Mouse (Mus musculus): ENCODE measurements around the gene Nfia.

Gene Nfia

GRCm38 (mm10) chr4:97814515-97814914 lies 42.0 kb downstream of the Nfia start:
- no peak for DNase-seq (ENCODE audit: low read depth, low spot score)

GRCm38 (mm10) chr4:97816001-97816400 lies 43.5 kb downstream of the Nfia start:
- no peak for DNase-seq (ENCODE audit: low read depth, low spot score)

- DNase-seq (ENCODE audit: low read depth, low spot score) = no peak
These were observed 44.2 kb downstream of the Nfia start for GRCm38 (mm10) chr4:97816753-97817152.

- DNase-seq (ENCODE audit: low read depth, low spot score) = no peak
These were observed 45.2 kb downstream of the Nfia start for GRCm38 (mm10) chr4:97817741-97818140.

GRCm38 (mm10) chr4:97818498-97818897 lies 46.0 kb downstream of the Nfia start:
- no peak for DNase-seq (ENCODE audit: low read depth, low spot score)

- no peak for DNase-seq (ENCODE audit: low read depth, low spot score)
These were observed 46.6 kb downstream of the Nfia start for GRCm38 (mm10) chr4:97819101-97819500.

- no peak for DNase-seq (ENCODE audit: low read depth, low spot score)
These were observed 48.1 kb downstream of the Nfia start for GRCm38 (mm10) chr4:97820474-97821259.

- no peak for DNase-seq (ENCODE audit: low read depth, low spot score)
These were observed 49.2 kb downstream of the Nfia start for GRCm38 (mm10) chr4:97821556-97822251.

- DNase-seq (ENCODE audit: low read depth, low spot score) = no peak
These were observed 51.0 kb downstream of the Nfia start for GRCm38 (mm10) chr4:97823512-97823911.

GRCm38 (mm10) chr4:97824451-97824850 lies 51.9 kb downstream of the Nfia start:
- no peak for DNase-seq (ENCODE audit: low read depth, low spot score)

GRCm38 (mm10) chr4:97825432-97825831 lies 52.9 kb downstream of the Nfia start:
- no peak for DNase-seq (ENCODE audit: low read depth, low spot score)

- no peak for DNase-seq (ENCODE audit: low read depth, low spot score)
These were observed 53.3 kb downstream of the Nfia start for GRCm38 (mm10) chr4:97825841-97826240.

- no peak for DNase-seq (ENCODE audit: low read depth, low spot score)
These were observed 54.6 kb downstream of the Nfia start for GRCm38 (mm10) chr4:97827115-97827514.

- DNase-seq (ENCODE audit: low read depth, low spot score) = no peak
These were observed 56.0 kb downstream of the Nfia start for GRCm38 (mm10) chr4:97828579-97828978.

- no peak for DNase-seq (ENCODE audit: low read depth, low spot score)
These were observed 57.0 kb downstream of the Nfia start for GRCm38 (mm10) chr4:97829336-97830050.

GRCm38 (mm10) chr4:97830051-97830853 lies 57.7 kb downstream of the Nfia start:
- no peak for DNase-seq (ENCODE audit: low read depth, low spot score)

- no peak for DNase-seq (ENCODE audit: low read depth, low spot score)
These were observed 58.5 kb downstream of the Nfia start for GRCm38 (mm10) chr4:97830935-97831608.

GRCm38 (mm10) chr4:97831611-97832278 lies 59.2 kb downstream of the Nfia start:
- no peak for DNase-seq (ENCODE audit: low read depth, low spot score)

- DNase-seq (ENCODE audit: low read depth, low spot score) = no peak
These were observed 59.7 kb downstream of the Nfia start for GRCm38 (mm10) chr4:97832279-97832640.

GRCm38 (mm10) chr4:97836812-97837211 lies 64.3 kb downstream of the Nfia start:
- no peak for DNase-seq (ENCODE audit: low read depth, low spot score)

- no peak for DNase-seq (ENCODE audit: low read depth, low spot score)
These were observed 65.2 kb downstream of the Nfia start for GRCm38 (mm10) chr4:97837724-97838123.

All from embryo, embryonic 11.5 days (tissue).